Mouse (Mus musculus) bone marrow, adult 2 months (tissue): ENCODE results near the gene Btbd8.

Experiments used
- CTCF ChIP-seq: fragments of 200-500 bp; IDR thresholded peaks from 2 replicates; pipeline ENCODE4 v1.5.1; 2011; ENCODE audit warnings: low read length, control low read depth; ENCODE audit not compliant: control insufficient read depth, insufficient read depth
- POLR2A ChIP-seq: fragments of 200-500 bp; IDR thresholded peaks from 2 replicates; pipeline ENCODE4 v1.6.1; 2011; ENCODE audit warnings: low read depth, mild to moderate bottlenecking, control low read depth, low read length, borderline replicate concordance; ENCODE audit not compliant: control insufficient read depth

- no peak for TF ChIP-seq CTCF
- no peak for TF ChIP-seq POLR2A
Observed at GRCm38 (mm10) chr5:107533590-107533989, 95.8 kb downstream of the Btbd8 start.
